ENCODE assay signal across 25 mouse cellular contexts in the genomic region with DNA sequence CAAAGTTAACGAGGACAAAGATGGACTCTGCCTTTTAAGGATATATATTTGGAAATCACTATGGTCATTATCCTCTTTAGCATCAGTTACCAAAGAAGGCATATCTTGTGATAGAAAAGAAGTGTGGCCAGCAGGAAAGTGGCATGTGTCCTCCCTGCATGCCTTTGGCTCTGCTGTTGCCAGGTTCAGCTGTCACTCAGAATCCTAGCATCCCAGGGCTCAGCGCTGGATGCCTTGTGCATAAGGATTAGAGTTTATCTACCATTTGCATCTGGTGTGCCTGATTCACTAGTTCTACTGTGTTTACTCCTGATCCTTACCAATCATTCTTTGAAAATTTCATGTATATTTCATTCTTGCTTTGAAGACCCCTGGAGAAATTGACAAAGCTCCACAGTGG.
"Had no signal": no experiment of that assay in that cellular context is flagged by ENCODE, and none has a peak within 500 bp of the region (broad histone marks: within the 10 kb centered on the region; RNA-seq: fewer than 3 reads in every experiment).

No protein-coding gene starts in this region.

- H3K4me2 ChIP-seq: heart, embryonic 11.5 days; heart, embryonic 13.5 days; heart, embryonic 15.5 days; hindbrain, embryonic 13.5 days; hindbrain, embryonic 15.5 days; kidney, embryonic 15.5 days; limb, embryonic 13.5 days; limb, embryonic 15.5 days; liver, embryonic 12.5 days had no signal

- H3K9me3 ChIP-seq: heart, embryonic 15.5 days; hindbrain, embryonic 13.5 days; hindbrain, embryonic 15.5 days; limb, embryonic 15.5 days; liver, embryonic 12.5 days had no signal

- H3K9ac ChIP-seq: heart, embryonic 13.5 days; heart, embryonic 15.5 days; hindbrain, embryonic 13.5 days; hindbrain, embryonic 15.5 days; kidney, embryonic 15.5 days; limb, embryonic 13.5 days; limb, embryonic 15.5 days; liver, embryonic 12.5 days had no signal

- DNase-seq: gastrocnemius, postnatal 14 days; gastrocnemius, postnatal 36 days; heart, adult 11 months; heart, adult 2 months; heart, postnatal 14 days; heart, postnatal 36 days; kidney, adult 11 months; kidney, adult 2 months; kidney, adult 9 months; kidney, postnatal 14 days; kidney, postnatal 36 days; layer of hippocampus, adult 9-11 months; layer of hippocampus, postnatal 36 days had no signal

- ATAC-seq: hindbrain, postnatal 0 days; intestine, embryonic 16.5 days; liver, embryonic 12.5 days had no signal

- H3K27me3 ChIP-seq: hindbrain, embryonic 13.5 days; hindbrain, embryonic 15.5 days; limb, embryonic 15.5 days had no signal

- H3K4me1 ChIP-seq: heart, embryonic 15.5 days; limb, embryonic 13.5 days had no signal

- H3K27ac ChIP-seq: heart, adult 2 months; heart, embryonic 13.5 days; heart, embryonic 15.5 days; hindbrain, embryonic 13.5 days; hindbrain, embryonic 15.5 days; hindbrain, postnatal 0 days; kidney, embryonic 15.5 days; kidney, postnatal 0 days; limb, embryonic 13.5 days; limb, embryonic 15.5 days; liver, embryonic 12.5 days had no signal

- H3K4me3 ChIP-seq: heart, adult 2 months; heart, embryonic 13.5 days; heart, embryonic 15.5 days; hindbrain, embryonic 13.5 days; hindbrain, embryonic 15.5 days; kidney, embryonic 15.5 days; limb, embryonic 13.5 days; limb, embryonic 15.5 days; liver, embryonic 12.5 days had no signal

- H3K36me3 ChIP-seq: heart, embryonic 13.5 days; heart, embryonic 15.5 days; hindbrain, embryonic 13.5 days; hindbrain, embryonic 15.5 days; kidney, embryonic 15.5 days; limb, embryonic 13.5 days; limb, embryonic 15.5 days; liver, embryonic 12.5 days had no signal
